Mouse (Mus musculus): ENCODE measurements around the gene Nadsyn1.

The Nadsyn1 gene

DNA sequence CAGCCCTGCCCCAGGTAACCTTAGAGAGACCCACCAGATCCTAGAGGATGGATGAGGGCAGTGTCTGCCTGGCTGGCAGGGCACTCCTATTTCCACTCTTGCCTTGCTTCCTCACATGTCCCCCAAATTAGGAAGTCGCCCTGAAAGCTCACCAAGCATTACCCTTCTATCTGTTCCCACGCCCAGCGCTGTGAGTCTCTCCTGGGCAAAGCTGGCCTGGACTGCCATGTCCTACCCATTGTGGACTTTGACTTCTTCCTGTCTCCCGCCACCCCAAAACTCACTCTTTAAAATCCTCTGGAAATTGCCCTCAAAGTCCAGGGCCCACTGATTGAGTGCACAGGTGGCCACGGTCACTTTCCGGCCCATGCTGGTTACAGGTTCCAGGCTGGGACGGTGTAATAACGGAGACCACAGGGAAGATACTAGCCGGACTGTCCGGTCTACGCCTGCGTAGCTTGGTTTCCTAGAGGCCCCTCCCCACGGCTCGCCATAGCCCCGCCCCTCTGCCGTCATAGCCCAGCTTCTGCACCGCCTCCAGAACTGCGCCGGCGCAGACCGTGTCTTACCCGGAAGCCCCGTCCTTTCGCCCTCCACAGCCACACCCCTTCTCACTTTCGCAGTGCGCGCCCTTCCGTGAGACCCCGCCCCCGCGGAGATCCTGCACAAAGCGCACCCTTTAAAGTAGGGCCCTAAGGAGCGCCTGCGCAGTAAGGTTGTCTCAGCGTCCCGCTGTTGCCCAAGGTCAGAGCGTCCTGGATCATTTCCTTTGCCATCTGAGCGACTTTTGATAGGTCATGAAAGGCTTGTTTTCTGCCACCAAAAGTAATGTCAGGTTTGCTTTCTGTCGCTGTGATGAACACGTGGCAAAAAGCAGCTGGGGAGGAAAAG lies at the start of gene Nadsyn1, which contains the start of gene Dhcr7:
Gene Nadsyn1, minus strand, starts transcription at position 475 of the 891 bp plus-strand sequence.
Gene Dhcr7, plus strand, starts transcription at position 771 of the 891 bp plus-strand sequence.
- DNase-seq (ENCODE audit: low read depth), result peak; percentile 97

DNA sequence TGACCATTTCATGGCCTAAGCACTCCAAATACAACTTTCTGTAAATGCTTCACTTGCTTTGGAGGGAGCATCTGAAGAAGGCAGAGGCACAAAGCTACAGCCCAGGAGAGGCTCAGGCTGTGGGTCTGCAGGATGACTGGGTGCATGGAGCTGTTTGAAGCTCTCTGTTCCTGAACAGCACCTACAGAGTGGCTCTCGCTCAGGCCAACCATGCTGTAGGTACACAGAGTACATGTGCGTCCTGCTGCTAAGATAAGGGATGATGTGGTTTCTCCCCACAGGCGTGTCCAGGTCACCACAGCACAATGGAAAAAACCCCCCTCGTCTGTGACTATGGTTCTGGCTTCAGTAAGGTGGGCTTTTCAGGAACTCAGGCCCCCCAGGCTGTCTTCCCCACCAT lies 46.2 kb upstream of the Nadsyn1 start:
- no peak for DNase-seq (ENCODE audit: low read depth)

DNA sequence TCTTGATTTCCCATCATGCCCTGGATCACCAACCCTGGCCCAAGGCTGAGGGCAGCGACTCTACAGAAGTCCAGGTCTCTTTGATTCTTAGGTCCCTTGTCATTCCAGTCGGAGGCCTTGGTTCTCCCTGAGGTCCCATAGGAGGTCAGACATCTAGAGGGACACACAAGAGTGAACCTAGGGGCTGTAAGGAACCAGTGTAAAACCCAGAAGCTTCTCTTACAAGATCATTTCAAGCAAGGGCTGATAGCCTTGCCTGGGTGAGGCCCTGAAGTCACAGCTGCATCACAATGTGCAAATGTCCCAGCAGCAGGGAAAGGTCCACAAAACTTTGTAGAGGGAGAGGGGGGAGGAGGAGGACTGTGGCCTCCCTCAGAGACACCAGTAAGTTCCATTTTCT lies 43.9 kb upstream of the Nadsyn1 start, which contains the start of gene Gm498:
Gene Gm498, plus strand, starts transcription at position 301 of the 400 bp plus-strand sequence.
- no peak for DNase-seq (ENCODE audit: low read depth)

DNA sequence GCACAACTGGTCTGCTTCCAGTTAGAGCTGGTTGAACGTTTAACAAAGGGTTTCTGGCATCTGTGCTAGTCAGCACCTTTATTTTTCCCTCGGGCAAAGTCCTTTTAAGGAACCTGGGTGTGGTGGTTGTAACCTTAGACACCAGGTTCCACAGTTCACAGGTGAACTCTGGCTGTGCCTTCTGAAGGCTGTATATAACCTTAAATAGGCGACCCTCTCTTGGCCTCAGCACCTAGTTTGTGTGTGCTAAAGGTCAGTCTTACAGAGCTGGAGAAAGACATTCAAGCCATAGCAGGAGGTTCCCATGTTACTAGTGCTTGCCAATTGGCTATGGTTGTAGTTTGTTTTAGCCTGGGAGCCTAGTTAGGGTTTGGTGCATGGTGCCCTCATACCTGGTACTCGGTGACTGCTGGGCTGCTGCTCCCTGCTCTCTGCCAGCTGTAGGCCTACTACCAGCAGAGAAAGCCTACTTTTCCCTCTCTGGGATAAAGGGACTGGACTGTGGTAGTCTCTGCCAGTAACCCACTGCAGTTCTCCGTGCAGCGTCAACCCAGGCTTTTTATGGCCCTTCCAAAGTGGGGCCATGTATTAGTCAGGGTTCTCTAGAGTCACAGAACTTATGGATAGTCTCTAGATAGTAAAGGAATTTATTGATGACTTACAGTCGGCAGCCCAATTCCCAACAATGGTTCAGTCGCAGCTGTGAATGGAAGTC lies 26.3 kb upstream of the Nadsyn1 start:
- no peak for DNase-seq (ENCODE audit: low read depth)

- DNase-seq (ENCODE audit: low read depth), result no peak
These were observed 25.6 kb upstream of the Nadsyn1 start for GRCm38 (mm10) chr7:143848127-143848767.

DNA sequence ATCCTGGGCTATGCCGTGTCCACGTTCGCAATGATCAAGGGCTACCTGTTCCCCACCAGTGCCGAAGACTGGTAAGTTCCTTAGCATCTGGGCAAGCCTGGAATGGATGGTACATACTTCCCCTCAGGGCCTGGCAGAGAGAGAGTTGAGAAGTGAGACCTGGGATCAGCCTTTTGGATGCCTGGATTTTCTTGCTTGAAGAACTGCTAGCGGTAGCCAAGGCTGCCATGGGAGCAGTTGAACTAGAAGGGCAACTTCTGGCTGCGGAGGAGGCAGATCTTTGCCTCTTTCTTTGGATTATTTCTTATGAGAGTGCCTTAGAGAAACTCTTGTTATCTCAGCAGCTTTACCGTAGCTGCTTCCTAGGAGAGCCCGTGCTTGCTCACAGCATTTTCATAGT lies 18.7 kb upstream of the Nadsyn1 start:
- no peak for DNase-seq (ENCODE audit: low read depth)

- DNase-seq (ENCODE audit: low read depth), result no peak
These were observed 17.5 kb upstream of the Nadsyn1 start for GRCm38 (mm10) chr7:143840121-143840520.

DNA sequence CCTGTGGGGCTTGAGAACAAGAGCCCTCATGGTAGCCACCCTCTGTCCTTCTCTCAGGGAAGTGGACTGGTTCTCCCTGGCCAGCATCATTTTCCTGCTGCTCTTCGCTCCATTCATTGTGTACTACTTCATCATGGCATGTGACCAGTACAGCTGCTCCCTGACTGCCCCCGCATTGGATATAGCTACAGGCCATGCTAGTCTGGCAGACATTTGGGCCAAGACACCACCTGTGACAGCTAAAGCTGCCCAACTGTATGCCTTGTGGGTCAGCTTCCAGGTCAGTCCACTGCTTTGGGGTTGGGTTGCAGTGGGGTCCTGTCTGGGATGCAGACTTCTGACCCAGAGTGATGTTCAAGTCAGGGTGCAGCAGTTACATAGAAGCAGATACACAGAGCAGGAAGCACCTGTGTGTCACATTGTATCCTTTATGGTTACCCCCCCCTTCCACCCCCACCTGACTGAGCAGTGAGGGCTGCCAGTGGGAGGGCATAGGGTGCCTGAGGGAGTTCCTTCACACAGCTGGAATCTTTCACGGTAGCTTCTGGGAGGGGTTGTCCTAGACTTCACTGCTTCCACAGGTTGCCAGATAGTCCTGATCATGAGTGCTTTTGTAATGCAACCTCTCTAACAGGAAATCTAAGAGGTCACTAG lies 15.2 kb upstream of the Nadsyn1 start:
- no peak for DNase-seq (ENCODE audit: low read depth)

GRCm38 (mm10) chr7:143834972-143835371 lies 12.3 kb upstream of the Nadsyn1 start:
- DNase-seq (ENCODE audit: low read depth), result no peak

DNA sequence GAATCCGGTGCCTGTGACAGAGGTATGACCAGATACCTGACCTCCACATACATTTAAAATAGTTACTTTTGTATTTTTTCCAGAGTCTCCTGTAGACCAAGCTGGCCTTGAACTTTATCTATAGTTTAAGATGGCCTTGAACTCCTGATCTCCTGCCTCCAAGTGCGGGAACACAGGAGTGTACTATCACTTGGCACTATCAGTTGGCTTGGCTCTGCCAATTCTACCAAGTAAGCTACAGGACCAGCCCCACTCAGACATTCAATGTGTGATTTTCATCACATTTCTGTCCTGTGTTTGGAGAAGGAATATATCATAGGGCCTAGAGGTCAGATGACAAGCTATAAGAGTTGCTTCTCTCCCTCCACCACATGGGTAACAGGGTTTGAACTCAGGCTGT lies 11.7 kb upstream of the Nadsyn1 start:
- no peak for DNase-seq (ENCODE audit: low read depth)

DNA sequence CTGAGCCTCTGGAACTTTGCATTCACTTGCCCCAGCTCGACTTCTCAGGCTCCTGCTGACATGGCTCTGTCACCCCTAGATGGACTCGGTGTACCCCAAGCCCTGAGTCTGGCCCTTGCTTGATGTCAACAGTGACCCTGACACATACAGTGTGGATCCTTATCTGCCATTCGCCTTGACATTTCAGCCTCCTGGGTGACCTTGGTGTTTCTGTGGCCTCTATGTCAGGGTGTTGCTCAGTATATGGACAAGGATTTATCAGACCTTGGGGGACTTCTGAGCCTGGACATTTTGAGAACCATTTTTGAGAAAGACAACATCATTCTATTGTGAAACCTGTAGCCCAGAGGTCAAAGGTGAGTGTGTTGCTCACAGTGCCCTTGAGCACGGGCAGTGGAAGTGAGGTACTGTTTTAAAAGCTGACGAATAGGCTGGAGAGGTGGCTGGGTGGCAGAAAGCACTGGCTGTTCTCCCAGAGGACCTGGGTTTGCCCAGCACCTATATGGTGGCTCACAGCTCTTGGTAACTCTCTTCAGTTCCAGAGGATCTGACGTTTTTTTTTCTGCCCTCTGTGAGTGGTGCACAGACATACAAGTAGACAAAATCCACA lies 11.0 kb upstream of the Nadsyn1 start:
- DNase-seq (ENCODE audit: low read depth), result no peak

- no peak for DNase-seq (ENCODE audit: low read depth)
These were observed 10.0 kb upstream of the Nadsyn1 start for GRCm38 (mm10) chr7:143832611-143833010.

GRCm38 (mm10) chr7:143832196-143832595 lies 9.5 kb upstream of the Nadsyn1 start:
- DNase-seq (ENCODE audit: low read depth), result no peak

DNA sequence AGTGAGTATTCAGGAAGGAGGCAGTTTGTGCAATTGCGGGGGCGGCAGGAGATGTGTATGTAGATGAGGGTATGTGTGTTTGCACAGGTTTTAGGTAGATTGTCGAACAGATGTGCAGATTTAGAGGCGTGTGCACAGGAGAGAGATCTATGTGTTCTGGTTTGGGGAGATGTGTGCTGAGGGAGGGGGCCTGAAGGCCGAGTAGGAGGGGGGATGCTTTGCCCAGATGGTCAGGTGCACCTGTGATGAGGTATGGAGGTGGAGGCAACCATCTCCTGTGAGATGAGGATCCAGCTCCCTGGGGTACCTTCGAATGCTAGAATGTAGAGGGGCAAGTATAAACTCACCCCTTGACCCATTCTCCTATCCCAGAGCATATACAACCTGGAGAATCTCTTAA lies 7.8 kb upstream of the Nadsyn1 start:
- DNase-seq (ENCODE audit: low read depth), result no peak

GRCm38 (mm10) chr7:143829504-143830331 lies 7.1 kb upstream of the Nadsyn1 start:
- DNase-seq (ENCODE audit: low read depth), result peak; percentile 98

DNA sequence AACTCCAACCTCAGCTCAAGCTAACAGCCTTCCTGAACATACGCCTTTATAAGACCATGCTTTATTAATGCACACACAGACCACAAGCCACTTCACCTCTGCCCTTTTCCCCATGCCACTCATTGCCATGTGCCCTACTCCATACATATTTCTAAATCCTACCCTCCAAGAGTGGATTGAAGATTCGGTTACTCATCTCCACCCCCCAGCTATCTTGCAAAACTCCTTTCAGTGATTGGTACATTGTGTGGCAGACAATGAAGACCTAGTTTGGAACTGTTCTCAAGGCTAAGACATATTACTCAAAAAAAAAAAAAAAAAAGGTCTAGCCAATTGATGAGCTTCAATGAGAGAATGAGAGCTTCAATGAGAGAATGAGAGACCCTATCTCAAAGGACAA lies 4.3 kb upstream of the Nadsyn1 start:
- no peak for DNase-seq (ENCODE audit: low read depth)

- DNase-seq (ENCODE audit: low read depth), result no peak
These were observed 587 bp upstream of the Nadsyn1 start for GRCm38 (mm10) chr7:143823266-143823605.

- DNase-seq (ENCODE audit: low read depth), result no peak
These were observed 1.4 kb downstream of the Nadsyn1 start for GRCm38 (mm10) chr7:143821241-143821640.

GRCm38 (mm10) chr7:143819201-143819600 lies 3.4 kb downstream of the Nadsyn1 start:
- DNase-seq (ENCODE audit: low read depth), result no peak

- DNase-seq (ENCODE audit: low read depth), result no peak
These were observed 13.7 kb downstream of the Nadsyn1 start for GRCm38 (mm10) chr7:143808909-143809308.

DNA sequence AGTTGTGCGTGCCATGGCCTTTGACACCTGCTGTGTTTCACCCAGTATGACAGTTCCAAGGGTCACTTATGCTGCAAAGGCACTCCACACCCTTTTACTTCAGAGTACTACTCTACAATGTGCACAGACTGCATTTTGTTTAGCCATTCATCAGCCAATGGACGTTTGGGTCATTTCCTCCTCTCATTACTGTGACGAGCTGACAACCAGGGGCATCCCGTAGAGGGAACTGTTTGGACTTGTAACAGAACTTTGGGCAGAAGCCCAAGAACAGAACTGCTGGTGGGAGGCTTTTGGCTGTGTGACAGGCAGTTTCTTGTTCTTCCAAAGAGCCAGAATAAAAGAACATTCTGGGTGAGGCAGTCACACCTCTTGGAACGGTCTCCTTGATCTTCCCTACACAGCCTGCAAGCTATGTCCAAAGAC lies 17.4 kb downstream of the Nadsyn1 start:
- DNase-seq (ENCODE audit: low read depth), result no peak

Measured in c-Kit-positive CD71-positive TER-119-negative erythroid progenitor cells, embryonic 14.5 days (primary cell).